Mouse (Mus musculus) heart, postnatal 25 days (tissue): Measurements from ENCODE around the gene Pygm. TPM values are rescaled to one million over a fixed set of nuclear protein-coding genes. Genes with fewer than 3 reads are reported as not detected.

Experiments used
- DNase-seq: peaks from one replicate; pipeline ENCODE4 v3.0.0; 2022; ENCODE audit warnings: low spot score
- intact Hi-C: fragments of 180-260 bp; cut with DNase I; formaldehyde crosslinking; loops from one replicate; pipeline ENCODE4 v1.15.1; 2025
- total RNA-seq, 2 experiments: library from RNA; stranded (reverse); gene quantifications; 2 replicates each; pipeline ENCODE4 v1.2.3; 2021

Pygm gene
- 1,000 to 10,000 TPM; 1,128 to 1,145 TPM for total RNA-seq

- peak; percentile 86 for DNase-seq
- intact Hi-C loops: no loop called here
Measured at GRCm38 (mm10) chr19:6384128-6384527, at the start of gene Pygm. Gene Pygm, plus strand, starts transcription at chr19:6384399.

- DNase-seq: peak; percentile 94
- intact Hi-C loops: loop anchor here (10.0 kb wide), 2 partner anchors 210 to 250 kb away; partner anchors contain the start of genes Cdca5, Gm28374, Snx15 and Tmem262
Measured at GRCm38 (mm10) chr19:6334673-6335457, 49.3 kb upstream of the Pygm start, which contains the start of gene Men1. Gene Men1, plus strand, starts transcription at chr19:6334979.

- no peak for DNase-seq
- intact Hi-C loops: loop anchor here (10.0 kb wide), 2 partner anchors 211 to 251 kb away; partner anchors contain the start of genes Cdca5, Gm28374, Snx15 and Tmem262
Measured at GRCm38 (mm10) chr19:6335458-6335827, 48.8 kb upstream of the Pygm start.

- intact Hi-C loops: loop anchor here (10.0 kb wide), 2 partner anchors 212 to 252 kb away; partner anchors contain the start of genes Cdca5, Gm28374, Snx15 and Tmem262
- DNase-seq: no peak
Measured at GRCm38 (mm10) chr19:6336920-6337319, 47.3 kb upstream of the Pygm start.

DNA sequence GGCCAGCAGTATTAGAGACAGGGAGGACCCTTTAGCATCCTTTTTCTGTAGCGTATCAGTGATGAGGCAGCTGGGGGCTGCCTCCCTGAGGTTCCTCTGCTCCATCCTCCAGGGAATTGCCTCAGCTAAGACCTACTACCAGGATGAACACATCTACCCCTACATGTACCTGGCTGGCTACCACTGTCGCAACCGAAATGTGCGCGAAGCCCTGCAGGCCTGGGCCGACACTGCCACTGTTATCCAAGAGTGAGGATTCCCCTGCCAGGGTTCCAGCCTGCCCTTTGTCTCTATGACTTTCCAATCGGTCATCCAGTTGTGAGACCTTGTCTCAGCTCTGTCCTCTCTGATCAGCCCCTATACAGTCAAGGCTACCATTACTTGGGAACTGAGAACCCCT, 46.0 kb upstream of the Pygm start:
- no peak for DNase-seq
- intact Hi-C loops: loop anchor here (10.0 kb wide), 2 partner anchors 213 to 253 kb away; partner anchors contain the start of genes Cdca5, Gm28374, Snx15 and Tmem262

DNA sequence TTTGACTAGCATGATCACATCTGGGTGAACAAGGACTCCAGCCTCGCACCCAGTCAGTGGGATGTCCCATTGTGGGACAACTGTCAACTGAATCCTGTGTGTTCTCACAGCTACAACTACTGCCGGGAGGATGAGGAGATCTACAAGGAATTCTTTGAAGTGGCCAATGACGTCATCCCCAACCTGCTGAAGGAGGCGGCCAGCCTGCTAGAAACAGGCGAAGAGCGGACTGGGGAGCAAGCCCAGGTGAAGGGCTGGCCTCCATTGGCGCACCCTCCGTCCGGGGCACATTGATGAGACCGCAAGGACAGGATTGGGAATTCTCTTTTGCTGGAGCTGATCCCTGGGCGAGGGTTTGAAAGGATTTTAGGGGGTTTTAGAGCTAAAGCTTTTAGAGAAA, 45.5 kb upstream of the Pygm start:
- DNase-seq: no peak
- intact Hi-C loops: loop anchor here (10.0 kb wide), 2 partner anchors 214 to 254 kb away; partner anchors contain the start of genes Cdca5, Gm28374, Snx15 and Tmem262

GRCm38 (mm10) chr19:6339191-6339590, 45.0 kb upstream of the Pygm start:
- DNase-seq: no peak
- intact Hi-C loops: loop anchor here (10.0 kb wide), 2 partner anchors 214 to 254 kb away; partner anchors contain the start of genes Cdca5, Gm28374, Snx15 and Tmem262

GRCm38 (mm10) chr19:6339890-6340504, 44.2 kb upstream of the Pygm start:
- DNase-seq: peak; percentile 60
- intact Hi-C loops: loop anchor here (2.0 to 10.0 kb wide), 3 partner anchors 23 to 255 kb away; partner anchors contain the start of genes Cdca5, Gm28374, Sf1 and Snx15

DNA sequence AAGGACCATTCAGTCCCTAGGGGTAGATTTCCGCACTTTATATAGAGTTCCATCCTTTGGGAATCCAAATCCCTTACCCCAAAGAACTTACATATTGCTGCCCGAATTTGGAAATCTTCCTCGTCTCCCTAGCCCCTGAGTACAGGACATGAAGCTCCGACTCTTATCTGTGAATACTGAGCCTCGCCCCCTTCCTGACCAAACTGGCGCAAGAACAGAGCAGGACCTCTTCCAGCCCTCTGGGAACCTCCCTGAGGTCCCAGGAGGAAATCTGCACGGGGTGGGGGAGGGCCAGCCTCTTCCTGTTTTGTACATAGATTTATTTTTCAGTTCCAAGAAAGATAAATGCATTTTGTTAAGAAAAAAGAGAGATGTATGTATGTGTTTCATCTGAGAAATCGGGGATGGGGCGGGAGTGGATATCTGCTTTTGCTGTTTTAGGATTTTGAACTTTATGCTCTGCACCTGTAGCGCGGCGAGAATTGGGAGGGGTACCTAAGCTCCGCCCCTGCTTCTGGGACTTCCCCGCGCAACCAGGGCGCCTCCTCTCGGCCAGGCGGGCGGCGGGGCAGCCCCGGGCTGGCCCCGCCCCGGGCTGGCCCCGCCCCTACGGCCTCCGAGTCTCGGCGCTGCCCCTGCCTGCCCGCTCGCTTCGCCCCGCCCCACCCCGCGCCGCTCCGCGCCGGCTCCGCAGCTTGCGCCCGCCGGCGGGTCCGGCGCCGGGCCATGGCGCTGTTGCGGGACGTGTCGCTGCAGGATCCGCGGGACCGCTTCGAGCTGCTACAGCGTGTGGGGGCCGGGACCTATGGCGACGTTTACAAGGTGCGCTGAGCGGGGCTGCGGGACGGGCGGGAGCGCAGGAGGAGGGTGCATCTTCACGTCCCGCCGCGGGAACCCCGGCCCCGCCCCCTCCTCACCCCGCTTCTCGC, 43.4 kb upstream of the Pygm start, which contains the start of gene Map4k2:
TSS of gene Map4k2 (plus strand) at position 612 of the 929 bp plus-strand sequence.
- peak; percentile 73 for DNase-seq
- intact Hi-C loops: loop anchor here (2.0 kb wide), 1 partner anchor 22 kb away; the partner anchor contains the start of gene Sf1

GRCm38 (mm10) chr19:6341453-6342077, 42.6 kb upstream of the Pygm start:
- intact Hi-C loops: loop anchor here (2.0 kb wide), 1 partner anchor 21 kb away; the partner anchor contains the start of gene Sf1
- DNase-seq: no peak

DNA sequence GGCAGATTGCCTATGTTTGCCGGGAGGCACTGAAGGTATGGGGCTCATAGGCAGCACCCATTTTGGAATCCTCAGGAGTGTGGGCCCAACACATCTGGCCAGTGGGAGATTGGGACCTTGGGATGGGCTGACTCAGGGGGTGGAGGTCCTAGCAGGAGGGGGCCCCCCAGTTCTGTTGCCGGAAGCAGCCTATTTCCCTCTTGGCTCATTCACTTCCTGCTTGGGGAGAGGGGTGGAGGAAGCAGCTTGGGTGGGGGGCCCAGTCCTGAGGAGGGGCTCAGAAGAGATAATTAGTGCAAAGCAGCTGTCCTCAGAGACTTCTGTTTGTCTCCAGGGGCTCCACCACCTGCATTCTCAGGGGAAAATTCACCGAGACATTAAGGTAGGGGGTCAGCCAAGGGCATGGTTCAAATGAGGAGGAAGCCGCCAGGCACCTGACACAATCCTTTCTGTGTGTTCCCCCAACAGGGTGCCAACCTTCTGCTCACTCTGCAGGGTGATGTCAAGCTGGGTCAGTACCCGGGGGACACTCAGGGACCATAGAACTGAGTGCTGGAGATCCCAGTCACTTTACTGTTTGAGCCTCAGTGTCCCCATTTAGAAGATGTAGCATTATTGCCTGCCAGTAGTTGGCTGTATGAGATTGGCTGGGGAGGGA, 41.8 kb upstream of the Pygm start:
- DNase-seq: no peak
- intact Hi-C loops: no loop called here

DNA sequence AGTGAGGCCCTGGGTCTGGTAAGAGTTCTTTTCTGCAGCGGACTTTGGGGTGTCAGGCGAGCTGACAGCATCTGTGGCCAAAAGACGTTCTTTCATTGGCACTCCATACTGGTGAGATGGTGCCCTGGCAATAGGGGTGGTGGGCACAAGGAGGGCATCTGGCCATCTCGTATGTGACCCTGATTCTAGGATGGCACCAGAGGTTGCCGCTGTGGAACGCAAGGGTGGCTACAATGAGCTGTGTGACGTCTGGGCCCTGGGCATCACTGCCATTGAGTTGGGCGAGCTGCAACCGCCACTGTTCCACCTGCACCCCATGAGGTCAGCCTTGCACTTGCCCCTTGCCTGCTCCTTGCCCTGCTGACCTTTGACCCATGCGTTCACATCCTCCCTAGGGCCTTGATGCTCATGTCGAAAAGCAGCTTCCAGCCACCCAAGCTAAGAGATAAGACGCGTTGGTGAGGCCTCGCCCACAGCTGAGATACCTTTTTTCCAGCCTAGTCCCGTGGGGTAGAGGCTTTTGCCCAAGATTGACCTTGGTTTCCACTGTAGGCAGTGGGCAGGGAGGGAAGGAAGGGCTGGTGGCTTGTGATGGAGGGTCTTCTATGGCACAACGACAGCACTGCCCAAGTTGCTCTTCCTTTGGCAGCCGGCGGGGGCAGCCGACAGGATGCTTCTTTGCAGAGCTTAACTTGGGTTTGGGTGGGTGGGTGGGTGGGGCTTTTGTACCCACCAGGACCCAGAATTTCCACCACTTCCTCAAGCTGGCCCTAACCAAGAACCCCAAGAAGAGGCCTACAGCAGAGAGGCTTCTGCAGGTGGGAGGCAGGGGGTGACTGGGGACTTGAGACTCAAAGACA, 40.9 kb upstream of the Pygm start:
- intact Hi-C loops: no loop called here
- no peak for DNase-seq

GRCm38 (mm10) chr19:6343996-6344395, 40.2 kb upstream of the Pygm start:
- DNase-seq: no peak
- intact Hi-C loops: no loop called here

DNA sequence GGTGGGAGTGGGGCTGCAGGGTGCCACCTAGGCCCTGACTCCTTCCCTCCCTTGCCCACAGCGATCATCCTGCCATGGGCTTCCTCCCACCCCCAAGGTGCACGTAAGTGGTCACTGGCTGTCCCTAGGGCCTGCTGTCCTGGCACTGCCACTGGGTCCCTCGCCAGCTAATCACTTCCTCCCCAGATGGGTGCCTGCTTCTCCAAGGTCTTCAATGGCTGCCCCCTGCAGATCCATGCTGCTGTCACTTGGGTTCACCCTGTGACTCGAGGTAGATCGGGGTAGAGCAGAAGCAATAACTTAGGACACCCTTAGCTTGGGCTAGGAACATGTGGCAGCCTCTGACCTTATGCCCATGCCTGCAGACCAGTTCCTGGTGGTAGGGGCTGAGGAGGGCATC, 38.2 kb upstream of the Pygm start:
- DNase-seq: no peak
- intact Hi-C loops: no loop called here

DNA sequence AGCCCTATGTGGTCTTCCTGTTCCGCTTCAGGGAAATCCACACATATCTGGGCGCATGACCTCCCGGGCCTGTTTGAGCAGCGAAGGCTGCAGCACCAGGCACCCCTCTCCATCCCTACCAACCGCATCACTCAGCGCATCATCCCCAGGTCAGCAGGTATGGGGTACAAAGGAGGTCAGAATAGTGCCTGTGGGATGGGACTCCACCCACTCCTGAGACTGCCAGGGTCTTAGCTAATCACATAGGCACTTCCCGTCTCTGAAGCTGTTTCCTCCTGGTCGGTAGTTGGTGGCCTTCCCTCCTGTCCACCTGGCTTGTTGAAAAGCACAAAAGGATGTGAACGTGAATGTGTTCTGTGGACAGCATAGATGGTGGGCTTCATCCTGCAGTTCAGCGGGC, 37.5 kb upstream of the Pygm start:
- no peak for DNase-seq
- intact Hi-C loops: no loop called here

DNA sequence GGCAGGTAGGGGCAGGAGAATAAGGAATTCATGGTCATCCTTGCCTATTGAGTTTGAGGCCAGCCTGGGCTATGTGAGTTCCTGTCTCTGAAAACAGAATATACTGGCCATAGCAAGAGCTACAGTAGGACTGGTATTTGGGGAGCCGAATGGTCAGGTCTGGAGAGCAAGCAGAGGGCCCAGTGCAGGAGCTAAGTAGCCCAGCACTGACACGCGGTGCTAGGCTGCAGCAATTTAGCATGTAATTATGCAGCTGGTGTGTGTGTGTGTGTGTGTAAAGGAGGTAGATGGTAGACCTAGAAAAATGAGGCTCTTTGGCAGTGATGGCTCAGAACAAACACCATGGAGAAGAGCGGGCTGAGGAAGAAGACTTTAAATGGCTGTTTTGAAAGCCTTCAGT, 36.6 kb upstream of the Pygm start:
- no peak for DNase-seq
- intact Hi-C loops: no loop called here

DNA sequence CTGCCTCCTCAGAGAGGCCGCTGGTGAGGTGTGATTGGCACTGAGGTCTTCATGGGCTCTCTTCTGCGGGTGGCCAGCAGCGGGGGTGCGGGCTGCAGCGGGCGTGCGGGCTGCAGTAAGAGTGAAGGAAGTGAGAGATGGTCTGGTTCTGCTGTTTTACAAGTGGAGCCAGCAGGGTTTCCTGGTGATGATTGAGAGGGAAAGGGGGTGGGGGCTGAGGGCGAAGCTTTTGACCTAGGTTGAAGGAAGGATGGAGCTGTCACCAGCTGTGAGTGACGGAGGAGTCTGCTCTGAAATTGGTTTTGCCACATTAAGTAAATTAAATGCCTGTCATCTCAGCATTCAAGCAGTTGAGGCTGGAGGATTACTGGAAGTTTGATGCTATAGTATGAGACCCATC, 35.5 kb upstream of the Pygm start:
- DNase-seq: no peak

More for the DNA sequence above, 35.5 kb upstream of the Pygm start:
- intact Hi-C loops: no loop called here
